Mouse (Mus musculus): Measurements from ENCODE around the gene Kctd8. TPM values are rescaled to one million over a fixed set of nuclear protein-coding genes. Genes with fewer than 3 reads are reported as not detected.

The Kctd8 gene
- polyA plus RNA-seq, 1 experiment from 2014 or later: 0.11 TPM

GRCm38 (mm10) chr5:69141082-69141481 is 200.4 kb downstream of the Kctd8 start:
- no peaks in the 10 kb centered on the region for H3K27me3 ChIP-seq (replicated peaks)
- no peak overlapping the region for H3K4me2 ChIP-seq
- no peak overlapping the region for H3K27ac ChIP-seq
- no peak for ATAC-seq
- 71% methylated on average over 4 of the region's 4 CpGs for WGBS (ENCODE audit: insufficient replicate concordance)
- no peak overlapping the region for H3K9ac ChIP-seq
- no peaks in the 10 kb centered on the region for H3K9me3 ChIP-seq (replicated peaks)
- H3K4me3 ChIP-seq: no peak overlapping the region
- H3K36me3 ChIP-seq: no peaks in the 10 kb centered on the region
- H3K4me1 ChIP-seq: no peaks in the 10 kb centered on the region

GRCm38 (mm10) chr5:69108718-69109117 is 232.8 kb downstream of the Kctd8 start:
- H3K36me3 ChIP-seq: no peaks in the 10 kb centered on the region
- 0 out of 2 replicates have a peak, but pooled peaks cover 4% of the 10 kb centered on the region for H3K9me3 ChIP-seq (replicated peaks)
- ATAC-seq: no peak
- H3K4me3 ChIP-seq: no peak overlapping the region
- H3K27ac ChIP-seq: no peak overlapping the region
- H3K4me1 ChIP-seq: no peaks in the 10 kb centered on the region
- WGBS (ENCODE audit: insufficient replicate concordance): 54% methylated on average over 2 of the region's 2 CpGs
- H3K4me2 ChIP-seq: no peak overlapping the region
- H3K27me3 ChIP-seq (replicated peaks): no peaks in the 10 kb centered on the region
- no peak overlapping the region for H3K9ac ChIP-seq

- H3K4me3 ChIP-seq: no peak overlapping the region
- H3K9me3 ChIP-seq (replicated peaks): no peaks in the 10 kb centered on the region
- no peak overlapping the region for H3K9ac ChIP-seq
- H3K27me3 ChIP-seq (replicated peaks): no peaks in the 10 kb centered on the region
- no peaks in the 10 kb centered on the region for H3K4me1 ChIP-seq
- ATAC-seq: no peak
- H3K4me2 ChIP-seq: no peak overlapping the region
- H3K27ac ChIP-seq: no peak overlapping the region
- no peaks in the 10 kb centered on the region for H3K36me3 ChIP-seq
Measured at GRCm38 (mm10) chr5:69088912-69089311, 252.6 kb downstream of the Kctd8 start.

Small RNA genes lying within 50 kb of the gene (microRNA-seq; reads per million reads assigned to microRNA genes)
- not detected for gene Gm24368

Other genes starting within 250 kb of the Kctd8 start
- gene Yipf7, start 201.0 kb upstream of the Kctd8 start, polyA plus RNA-seq (2016; fragmentation: Nextera tagmentation; extraction: Ambion mirVana): not detected in 2 replicates
- 24.4 and 24.8 TPM in 2 replicates for gene Guf1, start 215.2 kb upstream of the Kctd8 start, polyA plus RNA-seq (2016; fragmentation: Nextera tagmentation; extraction: Ambion mirVana)

Measured in liver, embryonic 12.5 days (tissue).